Mouse (Mus musculus): ENCODE data around the gene Slc20a1.

Gene Slc20a1

GRCm38 (mm10) chr2:129228571-129228970, 30.0 kb downstream of the Slc20a1 start:
- no peak for DNase-seq

- DNase-seq, result no peak
These were observed 30.8 kb downstream of the Slc20a1 start for GRCm38 (mm10) chr2:129229316-129229715.

GRCm38 (mm10) chr2:129232023-129232422, 33.5 kb downstream of the Slc20a1 start:
- no peak for DNase-seq

GRCm38 (mm10) chr2:129232484-129232883, 33.9 kb downstream of the Slc20a1 start:
- peak; percentile 34 to 64 for DNase-seq

- DNase-seq, result no peak
These were observed 34.7 kb downstream of the Slc20a1 start for GRCm38 (mm10) chr2:129233218-129233617.

- DNase-seq, result no peak
These were observed 35.4 kb downstream of the Slc20a1 start for GRCm38 (mm10) chr2:129233803-129234477.

- no peak for DNase-seq
These were observed 36.2 kb downstream of the Slc20a1 start for GRCm38 (mm10) chr2:129234731-129235130.

GRCm38 (mm10) chr2:129236526-129236925, 38.0 kb downstream of the Slc20a1 start:
- no peak for DNase-seq

GRCm38 (mm10) chr2:129240726-129241432, 42.3 kb downstream of the Slc20a1 start:
- no peak for DNase-seq

- peak in 1 of 2 experiments; percentile 57 for DNase-seq
These were observed 43.6 kb downstream of the Slc20a1 start for GRCm38 (mm10) chr2:129241845-129242833.

GRCm38 (mm10) chr2:129243005-129243404, 44.4 kb downstream of the Slc20a1 start:
- no peak for DNase-seq

GRCm38 (mm10) chr2:129243786-129244185, 45.2 kb downstream of the Slc20a1 start:
- peak in 1 of 2 experiments; percentile 33 for DNase-seq

- DNase-seq, result peak in 1 of 2 experiments; percentile 41
These were observed 46.0 kb downstream of the Slc20a1 start for GRCm38 (mm10) chr2:129244446-129245120.

- peak; percentile 56 to 69 for DNase-seq
These were observed 47.1 kb downstream of the Slc20a1 start for GRCm38 (mm10) chr2:129245618-129246017.

GRCm38 (mm10) chr2:129246436-129246835, 47.9 kb downstream of the Slc20a1 start:
- DNase-seq, result no peak

GRCm38 (mm10) chr2:129246924-129247323, 48.4 kb downstream of the Slc20a1 start:
- DNase-seq, result no peak

- DNase-seq, result peak in 1 of 2 experiments; percentile 22
These were observed 49.1 kb downstream of the Slc20a1 start for GRCm38 (mm10) chr2:129247707-129248121.

GRCm38 (mm10) chr2:129249321-129249720, 50.8 kb downstream of the Slc20a1 start:
- DNase-seq, result no peak

- DNase-seq, result no peak
These were observed 54.5 kb downstream of the Slc20a1 start for GRCm38 (mm10) chr2:129252836-129253630.

- DNase-seq, result no peak
These were observed 55.0 kb downstream of the Slc20a1 start for GRCm38 (mm10) chr2:129253631-129253970.

GRCm38 (mm10) chr2:129254076-129254475, 55.5 kb downstream of the Slc20a1 start:
- DNase-seq, result no peak

GRCm38 (mm10) chr2:129256006-129256405, 57.4 kb downstream of the Slc20a1 start:
- no peak for DNase-seq
